Mouse (Mus musculus): ENCODE data around the gene Trim6. TPM values are rescaled to one million over a fixed set of nuclear protein-coding genes. Genes with fewer than 3 reads are reported as not detected.

Gene Trim6
- polyA plus RNA-seq (2015; fragmentation: Nextera tagmentation; extraction: Ambion mirVana): 0.87 and 0.89 TPM in 2 replicates

DNA sequence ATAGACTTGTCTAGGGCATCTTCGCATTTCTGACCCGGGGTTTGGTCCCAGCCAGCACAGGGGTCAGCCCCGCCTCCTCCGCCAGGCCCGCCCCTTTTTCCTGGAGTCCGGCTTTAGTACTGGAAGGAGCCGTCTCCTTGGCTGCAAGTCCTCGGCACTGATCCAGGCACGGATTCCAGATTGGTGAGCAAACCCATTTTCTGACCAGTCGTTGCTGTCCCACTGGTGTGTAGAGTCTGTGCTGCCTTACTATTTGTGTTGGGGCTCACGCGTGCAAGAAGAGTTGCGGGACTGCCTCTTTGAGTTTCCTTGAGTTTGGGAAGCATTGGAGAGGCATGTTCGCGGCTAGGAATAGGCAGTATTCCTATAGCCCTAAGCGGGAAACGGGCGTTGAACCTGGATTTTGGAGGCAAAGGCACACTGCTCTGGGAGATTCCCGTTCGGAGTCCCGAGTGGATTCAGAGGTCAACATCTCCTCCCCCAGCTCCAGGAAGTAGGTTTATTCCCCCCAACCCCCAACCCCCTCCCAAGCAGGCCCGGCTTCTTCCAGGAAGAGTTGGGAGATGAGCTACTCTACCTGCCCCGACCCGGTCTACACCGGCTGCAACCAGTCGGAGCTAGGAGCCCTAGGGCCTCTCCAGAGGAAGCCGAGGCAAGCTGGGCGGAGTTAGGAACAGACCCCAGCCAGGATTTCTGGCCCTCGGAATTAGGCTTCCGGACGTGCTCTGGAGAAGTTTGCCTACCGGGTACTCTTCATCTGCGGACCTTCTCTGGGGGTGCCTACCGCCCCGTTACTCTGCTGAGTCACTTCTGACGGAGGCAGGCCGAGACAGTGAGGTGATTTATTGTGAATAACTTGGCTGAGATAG is at the start of gene Trim6:
Gene Trim6, plus strand, starts transcription at position 93 of the 869 bp plus-strand sequence.
- WGBS: 3% methylated on average over 37 of the region's 37 CpGs
- peak within 1 kb of the TSS; percentile 40 for H3K4me3 ChIP-seq (replicated peaks; ENCODE audit: low read length)
- peak within 1 kb of the TSS; percentile 58 for H3K4me2 ChIP-seq (ENCODE audit: low read depth, low read length)
- ATAC-seq (ENCODE audit: insufficient read depth, low FRiP score): peak; percentile 81; the same call in 1 of the 2 replicates
- H3K27ac ChIP-seq (ENCODE audit: low read length): no peak within 1 kb of the TSS
- no peaks in the 10 kb centered on the region for H3K27me3 ChIP-seq (ENCODE audit: control insufficient read depth, insufficient read depth, low read length)
- H3K9me3 ChIP-seq (replicated peaks; ENCODE audit: control insufficient read depth, low read length): no peaks in the 10 kb centered on the region
- peaks cover 4% of the 10 kb centered on the region; the same call in 1 of the 2 replicates for H3K4me1 ChIP-seq (ENCODE audit: control insufficient read depth, insufficient read depth, low read length)
- H3K36me3 ChIP-seq (ENCODE audit: control insufficient read depth, insufficient read depth, low read length): no peaks in the 10 kb centered on the region
- H3K9ac ChIP-seq (ENCODE audit: low read length): peak within 1 kb of the TSS; percentile 67

DNA sequence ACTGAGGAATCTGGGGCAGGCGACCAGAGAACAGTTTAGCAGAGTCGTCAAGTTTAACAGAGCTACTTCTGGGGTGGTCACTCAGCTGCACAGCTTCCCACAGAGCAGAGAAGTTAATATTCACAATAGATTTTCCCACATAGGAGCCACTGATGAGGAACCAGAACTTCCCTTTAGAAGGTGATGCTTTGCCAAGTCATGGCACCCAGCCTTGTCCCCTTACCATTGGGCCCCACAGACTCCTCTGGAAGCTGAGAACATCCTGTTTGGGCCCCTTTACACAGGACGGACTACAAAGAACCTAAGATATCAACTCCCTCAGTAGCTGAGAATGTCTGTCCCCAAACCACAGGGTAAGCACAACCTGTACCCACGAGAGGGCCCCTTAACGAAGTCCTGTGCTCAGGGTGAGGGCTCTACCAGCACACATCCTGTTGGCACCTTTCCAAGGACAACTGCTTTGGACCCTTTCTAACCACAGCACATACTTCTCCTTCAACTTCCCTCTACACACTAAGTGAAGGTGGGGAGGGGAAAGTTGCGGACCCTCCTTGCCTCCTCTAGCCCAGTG is 48.9 kb upstream of the Trim6 start:
- no peak overlapping the region for H3K27ac ChIP-seq (ENCODE audit: low read length)
- H3K27me3 ChIP-seq (ENCODE audit: control insufficient read depth, insufficient read depth, low read length): no peaks in the 10 kb centered on the region
- H3K4me3 ChIP-seq (replicated peaks; ENCODE audit: low read length): no peak overlapping the region
- no peaks in the 10 kb centered on the region for H3K36me3 ChIP-seq (ENCODE audit: control insufficient read depth, insufficient read depth, low read length)
- no peak for ATAC-seq (ENCODE audit: insufficient read depth, low FRiP score)
- H3K9me3 ChIP-seq (replicated peaks; ENCODE audit: control insufficient read depth, low read length): no peaks in the 10 kb centered on the region
- no peaks in the 10 kb centered on the region for H3K4me1 ChIP-seq (ENCODE audit: control insufficient read depth, insufficient read depth, low read length)
- H3K4me2 ChIP-seq (ENCODE audit: low read depth, low read length): no peak overlapping the region
- 67% methylated on average over 6 of the region's 6 CpGs for WGBS
- no peak overlapping the region for H3K9ac ChIP-seq (ENCODE audit: low read length)

GRCm38 (mm10) chr7:104175085-104175484 is 43.5 kb upstream of the Trim6 start:
- Histone ChIP-seq H3K9me3 (replicated peaks; ENCODE audit: control insufficient read depth, low read length) (no peaks in the 10 kb centered on the region), H3K27ac (ENCODE audit: low read length) (no peak overlapping the region), H3K9ac (ENCODE audit: low read length) (no peak overlapping the region), H3K36me3 (ENCODE audit: control insufficient read depth, insufficient read depth, low read length) (no peaks in the 10 kb centered on the region), H3K4me3 (replicated peaks; ENCODE audit: low read length) (no peak overlapping the region), H3K4me2 (ENCODE audit: low read depth, low read length) (no peak overlapping the region), H3K27me3 (ENCODE audit: control insufficient read depth, insufficient read depth, low read length) (no peaks in the 10 kb centered on the region), H3K4me1 (ENCODE audit: control insufficient read depth, insufficient read depth, low read length) (no peaks in the 10 kb centered on the region)
- ATAC-seq (ENCODE audit: insufficient read depth, low FRiP score): no peak
- WGBS: 64% methylated on average over 1 of the region's 1 CpGs

GRCm38 (mm10) chr7:104178422-104179054 is 40.1 kb upstream of the Trim6 start:
- no peak overlapping the region for H3K27ac ChIP-seq (ENCODE audit: low read length)
- no peak for ATAC-seq (ENCODE audit: insufficient read depth, low FRiP score)
- no peak overlapping the region for H3K9ac ChIP-seq (ENCODE audit: low read length)
- H3K4me2 ChIP-seq (ENCODE audit: low read depth, low read length): no peak overlapping the region
- H3K4me1 ChIP-seq (ENCODE audit: control insufficient read depth, insufficient read depth, low read length): no peaks in the 10 kb centered on the region
- H3K4me3 ChIP-seq (replicated peaks; ENCODE audit: low read length): no peak overlapping the region
- no peaks in the 10 kb centered on the region for H3K27me3 ChIP-seq (ENCODE audit: control insufficient read depth, insufficient read depth, low read length)
- no peaks in the 10 kb centered on the region for H3K36me3 ChIP-seq (ENCODE audit: control insufficient read depth, insufficient read depth, low read length)
- no peaks in the 10 kb centered on the region for H3K9me3 ChIP-seq (replicated peaks; ENCODE audit: control insufficient read depth, low read length)
- WGBS: 71% methylated on average over 5 of the region's 5 CpGs

DNA sequence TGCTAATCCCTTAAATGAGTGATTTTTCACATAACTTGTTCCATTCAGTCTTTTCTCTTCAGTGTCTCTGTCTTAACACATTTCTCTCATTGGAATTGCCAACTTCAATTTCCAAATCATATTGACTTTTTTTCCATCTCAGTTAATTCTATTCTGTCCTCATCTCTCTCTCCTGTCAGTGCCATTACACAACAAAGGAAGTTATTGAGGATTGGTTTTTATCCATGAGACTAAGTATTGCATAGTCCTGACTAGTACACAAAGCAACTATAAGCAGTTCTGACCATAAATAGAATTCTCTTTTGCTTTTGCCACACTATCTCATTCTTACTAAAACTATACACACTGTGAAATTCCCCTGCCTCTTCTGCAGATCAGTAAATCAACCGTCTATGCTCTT is 39.5 kb upstream of the Trim6 start:
- H3K27ac ChIP-seq (ENCODE audit: low read length): no peak overlapping the region
- H3K27me3 ChIP-seq (ENCODE audit: control insufficient read depth, insufficient read depth, low read length): no peaks in the 10 kb centered on the region
- no peaks in the 10 kb centered on the region for H3K9me3 ChIP-seq (replicated peaks; ENCODE audit: control insufficient read depth, low read length)
- no peak overlapping the region for H3K4me3 ChIP-seq (replicated peaks; ENCODE audit: low read length)
- ATAC-seq (ENCODE audit: insufficient read depth, low FRiP score): no peak
- 81% methylated on average over 1 of the region's 1 CpGs for WGBS
- H3K9ac ChIP-seq (ENCODE audit: low read length): no peak overlapping the region
- H3K4me1 ChIP-seq (ENCODE audit: control insufficient read depth, insufficient read depth, low read length): no peaks in the 10 kb centered on the region
- H3K4me2 ChIP-seq (ENCODE audit: low read depth, low read length): no peak overlapping the region
- H3K36me3 ChIP-seq (ENCODE audit: control insufficient read depth, insufficient read depth, low read length): no peaks in the 10 kb centered on the region

GRCm38 (mm10) chr7:104183292-104183691 is 35.3 kb upstream of the Trim6 start, which contains the start of gene Olfr648:
TSS of gene Olfr648 (minus strand) at chr7:104183392.
- no peak for ATAC-seq (ENCODE audit: insufficient read depth, low FRiP score)
- no peaks in the 10 kb centered on the region for H3K27me3 ChIP-seq (ENCODE audit: control insufficient read depth, insufficient read depth, low read length)
- no peak within 1 kb of the TSS for H3K4me3 ChIP-seq (replicated peaks; ENCODE audit: low read length)
- no peak within 1 kb of the TSS for H3K9ac ChIP-seq (ENCODE audit: low read length)
- no peaks in the 10 kb centered on the region for H3K4me1 ChIP-seq (ENCODE audit: control insufficient read depth, insufficient read depth, low read length)
- no peaks in the 10 kb centered on the region for H3K36me3 ChIP-seq (ENCODE audit: control insufficient read depth, insufficient read depth, low read length)
- no peak within 1 kb of the TSS for H3K4me2 ChIP-seq (ENCODE audit: low read depth, low read length)
- no peak within 1 kb of the TSS for H3K27ac ChIP-seq (ENCODE audit: low read length)
- H3K9me3 ChIP-seq (replicated peaks; ENCODE audit: control insufficient read depth, low read length): no peaks in the 10 kb centered on the region
- WGBS: 92% methylated on average over 2 of the region's 2 CpGs

DNA sequence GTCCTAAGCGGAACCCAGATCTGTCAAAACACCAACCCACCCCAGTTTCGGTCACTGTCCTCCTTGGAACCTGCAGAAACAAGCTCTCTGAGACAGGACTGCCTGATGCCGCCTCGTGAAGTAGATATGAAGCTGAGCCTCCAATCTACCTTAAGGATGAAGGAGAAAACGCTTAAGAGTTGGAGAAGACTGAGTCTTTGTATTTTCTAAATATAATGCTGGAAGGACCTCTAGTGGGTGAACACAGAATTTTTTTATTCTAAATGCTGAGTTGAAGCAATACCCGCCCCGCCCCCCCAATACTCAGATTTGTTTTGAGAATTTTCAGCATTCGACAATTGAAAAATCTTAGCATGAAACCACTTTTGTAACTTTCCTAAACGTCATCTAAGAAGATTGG is 27.3 kb upstream of the Trim6 start:
- Histone ChIP-seq H3K36me3 (ENCODE audit: control insufficient read depth, insufficient read depth, low read length) (no peaks in the 10 kb centered on the region), H3K9me3 (replicated peaks; ENCODE audit: control insufficient read depth, low read length) (no peaks in the 10 kb centered on the region), H3K4me3 (replicated peaks; ENCODE audit: low read length) (no peak overlapping the region), H3K27me3 (ENCODE audit: control insufficient read depth, insufficient read depth, low read length) (no peaks in the 10 kb centered on the region), H3K4me1 (ENCODE audit: control insufficient read depth, insufficient read depth, low read length) (no peaks in the 10 kb centered on the region), H3K9ac (ENCODE audit: low read length) (no peak overlapping the region), H3K27ac (ENCODE audit: low read length) (no peak overlapping the region), H3K4me2 (ENCODE audit: low read depth, low read length) (no peak overlapping the region)
- 54% methylated on average over 9 of the region's 9 CpGs for WGBS
- no peak for ATAC-seq (ENCODE audit: insufficient read depth, low FRiP score)

GRCm38 (mm10) chr7:104195885-104196284 is 22.7 kb upstream of the Trim6 start, which contains the start of gene Olfr649:
TSS of gene Olfr649 (minus strand) at chr7:104195985.
- no peak within 1 kb of the TSS for H3K4me3 ChIP-seq (replicated peaks; ENCODE audit: low read length)
- no peaks in the 10 kb centered on the region for H3K4me1 ChIP-seq (ENCODE audit: control insufficient read depth, insufficient read depth, low read length)
- ATAC-seq (ENCODE audit: insufficient read depth, low FRiP score): no peak
- H3K36me3 ChIP-seq (ENCODE audit: control insufficient read depth, insufficient read depth, low read length): no peaks in the 10 kb centered on the region
- H3K27me3 ChIP-seq (ENCODE audit: control insufficient read depth, insufficient read depth, low read length): no peaks in the 10 kb centered on the region
- WGBS: 77% methylated on average over 6 of the region's 6 CpGs
- no peak within 1 kb of the TSS for H3K27ac ChIP-seq (ENCODE audit: low read length)
- H3K9ac ChIP-seq (ENCODE audit: low read length): no peak within 1 kb of the TSS
- H3K9me3 ChIP-seq (replicated peaks; ENCODE audit: control insufficient read depth, low read length): no peaks in the 10 kb centered on the region
- H3K4me2 ChIP-seq (ENCODE audit: low read depth, low read length): no peak within 1 kb of the TSS

GRCm38 (mm10) chr7:104199822-104200221 is 18.8 kb upstream of the Trim6 start:
- Histone ChIP-seq H3K9ac (ENCODE audit: low read length) (no peak overlapping the region), H3K4me2 (ENCODE audit: low read depth, low read length) (no peak overlapping the region), H3K27me3 (ENCODE audit: control insufficient read depth, insufficient read depth, low read length) (no peaks in the 10 kb centered on the region), H3K4me3 (replicated peaks; ENCODE audit: low read length) (no peak overlapping the region), H3K36me3 (ENCODE audit: control insufficient read depth, insufficient read depth, low read length) (no peaks in the 10 kb centered on the region), H3K27ac (ENCODE audit: low read length) (no peak overlapping the region), H3K4me1 (ENCODE audit: control insufficient read depth, insufficient read depth, low read length) (no peaks in the 10 kb centered on the region), H3K9me3 (replicated peaks; ENCODE audit: control insufficient read depth, low read length) (no peaks in the 10 kb centered on the region)
- peak; percentile 44; the same call in 1 of the 2 replicates for ATAC-seq (ENCODE audit: insufficient read depth, low FRiP score)
- 4% methylated on average over 5 of the region's 5 CpGs for WGBS
